Mouse (Mus musculus) layer of hippocampus, adult 18-20 months (tissue): ENCODE measurements at regions not wholly inside any gene's neighbourhood (a gene's known extent, or its start where the extent isn't known, plus 50 kb on each side); places are given as distances from the start of the nearest gene placed in this dataset.
"Not testable (repeated sequence)": the region's sequence is repeated elsewhere in the genome, so short reads cannot be mapped to it uniquely, and the experiment has no call there.

Experiments used
- DNase-seq, 2 experiments: peaks; one replicate each; pipeline ENCODE4 v3.0.0; 2022; ENCODE audit warnings: low spot score in 2 of 2

GRCm38 (mm10) chrX:93888480-93888879 lies 56.5 kb upstream of the Pdk3 start:
- peak in 1 of 2 experiments; percentile 1 for DNase-seq

GRCm38 (mm10) chrX:93888966-93889365 lies 57.0 kb upstream of the Pdk3 start:
- DNase-seq: peak in 1 of 2 experiments; percentile 21

- peak; percentile 72 to 92 for DNase-seq
These were observed 57.5 kb upstream of the Pdk3 start for GRCm38 (mm10) chrX:93889394-93890042.

- no peak for DNase-seq
These were observed 65.1 kb upstream of the Pdk3 start for GRCm38 (mm10) chrX:93896838-93897820.

GRCm38 (mm10) chrX:93903209-93903608 lies 65.2 kb upstream of the AU015836 start:
- no peak for DNase-seq

- DNase-seq: no peak
These were observed 62.9 kb upstream of the AU015836 start for GRCm38 (mm10) chrX:93905531-93905930.

GRCm38 (mm10) chrX:93911087-93911840 lies 57.2 kb upstream of the AU015836 start:
- DNase-seq: peak; percentile 20 to 79

- no peak for DNase-seq
These were observed 52.9 kb upstream of the AU015836 start for GRCm38 (mm10) chrX:93915548-93915947.

GRCm38 (mm10) chrX:93917367-93917766 lies 51.1 kb upstream of the AU015836 start:
- not testable (repeated sequence) for DNase-seq
